In the genomic region with DNA sequence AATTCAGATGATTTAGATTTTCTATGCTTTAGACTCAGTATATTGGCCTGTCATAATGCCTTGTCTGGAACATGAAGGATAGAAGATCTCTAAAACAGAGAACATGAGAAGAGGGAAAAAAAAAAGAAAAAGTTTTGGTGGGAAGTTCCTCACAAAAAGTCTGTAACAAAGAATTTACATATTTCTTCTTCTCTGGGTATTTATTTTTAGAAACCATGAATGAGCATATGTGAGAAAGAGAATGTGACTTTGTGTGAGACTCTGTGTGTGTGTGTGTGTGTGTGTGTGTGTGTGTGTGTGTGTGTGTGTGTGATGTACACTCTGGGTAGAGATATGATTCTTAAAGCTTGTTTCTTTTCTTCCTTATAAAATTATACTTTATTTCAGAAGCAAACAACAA, we compare ENCODE assay signal across 35 mouse cellular contexts.
"Had no signal": no experiment of that assay in that cellular context is flagged by ENCODE, and none has a peak within 500 bp of the region (broad histone marks: within the 10 kb centered on the region; RNA-seq: fewer than 3 reads in every experiment).

No protein-coding gene starts in this region.

- H3K4me1 ChIP-seq: heart, embryonic 10.5 days; heart, embryonic 12.5 days; heart, embryonic 13.5 days; heart, embryonic 15.5 days; hindbrain, embryonic 10.5 days; hindbrain, embryonic 12.5 days; hindbrain, embryonic 13.5 days; hindbrain, embryonic 15.5 days; intestine, embryonic 15.5 days; kidney, embryonic 15.5 days had no signal

- DNase-seq: heart, postnatal 10 days; heart, postnatal 14 days; heart, postnatal 36 days; heart, postnatal 4 days; kidney, adult 11 months; kidney, adult 18-20 months; kidney, adult 2 months; kidney, adult 8-10 months; kidney, adult 9 months; kidney, postnatal 10 days; kidney, postnatal 14 days; kidney, postnatal 25 days; kidney, postnatal 36 days; kidney, postnatal 4 days; layer of hippocampus, adult 9-11 months; layer of hippocampus, postnatal 36 days had no signal

- H3K27me3 ChIP-seq: heart, embryonic 12.5 days; heart, embryonic 13.5 days; heart, embryonic 15.5 days; hindbrain, embryonic 12.5 days; hindbrain, embryonic 13.5 days; hindbrain, embryonic 15.5 days; intestine, embryonic 15.5 days; kidney, embryonic 15.5 days had no signal

- H3K27ac ChIP-seq: heart, embryonic 10.5 days; heart, embryonic 13.5 days; heart, embryonic 15.5 days; hindbrain, embryonic 10.5 days; hindbrain, embryonic 12.5 days; hindbrain, embryonic 13.5 days; hindbrain, embryonic 14.5 days; hindbrain, embryonic 15.5 days; hindbrain, postnatal 0 days; intestine, embryonic 15.5 days; kidney, embryonic 15.5 days; kidney, postnatal 0 days; layer of hippocampus, adult 2 months; left cerebral cortex, adult 2 months had no signal

- H3K9me3 ChIP-seq: heart, embryonic 10.5 days; heart, embryonic 12.5 days; heart, embryonic 13.5 days; heart, embryonic 15.5 days; hindbrain, embryonic 10.5 days; hindbrain, embryonic 12.5 days; hindbrain, embryonic 13.5 days; hindbrain, embryonic 15.5 days; intestine, embryonic 15.5 days; kidney, embryonic 15.5 days had no signal

- H3K36me3 ChIP-seq: heart, embryonic 10.5 days; heart, embryonic 12.5 days; heart, embryonic 13.5 days; heart, embryonic 15.5 days; hindbrain, embryonic 10.5 days; hindbrain, embryonic 12.5 days; hindbrain, embryonic 13.5 days; hindbrain, embryonic 15.5 days; intestine, embryonic 15.5 days; kidney, embryonic 15.5 days had no signal

- H3K4me3 ChIP-seq: heart, embryonic 10.5 days; heart, embryonic 12.5 days; heart, embryonic 13.5 days; heart, embryonic 15.5 days; hindbrain, embryonic 10.5 days; hindbrain, embryonic 12.5 days; hindbrain, embryonic 13.5 days; hindbrain, embryonic 15.5 days; intestine, embryonic 15.5 days; kidney, embryonic 15.5 days; layer of hippocampus, adult 2 months; left cerebral cortex, adult 2 months had no signal

- H3K9ac ChIP-seq: heart, embryonic 12.5 days; heart, embryonic 13.5 days; heart, embryonic 15.5 days; hindbrain, embryonic 12.5 days; hindbrain, embryonic 13.5 days; hindbrain, embryonic 14.5 days; hindbrain, embryonic 15.5 days; intestine, embryonic 15.5 days; kidney, embryonic 15.5 days had no signal

- ATAC-seq: hindbrain, embryonic 16.5 days; hindbrain, postnatal 0 days; inflammation-experienced regulatory T-cells, adult 6 months; intestine, embryonic 15.5 days; intestine, embryonic 16.5 days had no signal

- H3K4me2 ChIP-seq: heart, embryonic 11.5 days; heart, embryonic 12.5 days; heart, embryonic 13.5 days; heart, embryonic 15.5 days; hindbrain, embryonic 12.5 days; hindbrain, embryonic 13.5 days; hindbrain, embryonic 14.5 days; hindbrain, embryonic 15.5 days; intestine, embryonic 15.5 days; kidney, embryonic 15.5 days had no signal
